Mouse (Mus musculus) kidney, postnatal 14 days (tissue): Measurements from ENCODE around the gene Mgrn1.

Experiments used
- DNase-seq: peaks from one replicate; pipeline ENCODE4 v3.0.0; 2022; ENCODE audit warnings: mixed read lengths

The Mgrn1 gene

GRCm38 (mm10) chr16:4879101-4879707 lies 6.8 kb upstream of the Mgrn1 start:
- DNase-seq = no peak

DNA sequence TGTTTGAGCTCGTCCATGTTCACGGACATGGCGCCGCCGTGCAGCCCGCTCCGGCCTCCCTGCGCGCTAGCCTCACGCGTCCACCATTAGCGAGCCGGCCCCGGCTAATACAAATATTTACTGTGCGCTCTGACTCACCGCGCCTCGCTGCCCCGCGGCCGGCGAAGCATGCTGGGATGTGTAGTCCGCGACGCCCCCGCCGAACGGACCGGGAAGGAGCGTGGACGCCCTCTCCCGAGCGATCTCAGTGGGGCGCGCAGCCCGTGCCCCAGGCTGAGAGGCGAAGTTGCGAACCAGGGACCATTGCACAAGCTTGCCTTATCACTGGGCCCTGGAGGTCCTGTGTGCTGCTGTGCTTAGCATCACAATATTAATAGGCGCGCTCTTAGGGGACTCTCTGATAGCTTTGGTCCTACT lies 6.3 kb upstream of the Mgrn1 start:
- DNase-seq = peak; percentile 94

DNA sequence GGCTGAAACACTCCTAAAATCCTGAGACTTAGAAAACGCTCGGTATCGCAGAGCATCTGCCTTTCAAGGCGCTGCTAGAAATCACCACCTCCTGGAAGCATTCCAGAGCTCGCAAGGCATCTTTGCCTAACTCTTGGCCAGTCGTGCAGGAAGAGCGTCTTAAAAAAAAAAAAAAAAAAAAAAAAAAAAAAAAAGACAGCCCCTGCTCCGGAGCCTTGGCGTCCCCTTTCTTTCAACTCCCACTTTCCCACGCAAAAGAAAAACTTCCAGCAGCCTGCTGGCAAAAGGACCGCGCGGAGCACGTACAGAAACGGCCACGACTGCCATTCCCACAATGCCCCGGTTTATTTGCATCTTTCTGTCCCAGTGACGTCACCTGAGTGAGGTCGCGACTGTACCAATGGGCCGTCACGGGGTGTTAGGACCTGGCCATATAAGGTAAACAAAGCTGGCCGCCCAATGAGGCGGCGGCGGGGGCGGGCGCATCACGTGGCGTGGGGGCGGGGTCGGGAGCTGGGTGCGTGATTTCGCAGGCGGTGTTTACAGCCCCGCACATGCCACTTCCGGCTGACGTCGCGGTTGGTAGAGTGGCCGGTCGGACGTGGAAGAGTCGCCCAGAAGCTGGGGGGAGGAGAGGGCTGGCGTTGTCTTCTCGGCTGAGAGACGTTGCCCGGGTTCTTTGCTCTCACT lies 5.8 kb upstream of the Mgrn1 start, which contains the start of gene Ubald1:
Ubald1 (minus strand) TSS at position 180 of the 690 bp plus-strand sequence.
- peak; percentile 99 for DNase-seq

- peak; percentile 72 for DNase-seq
These were observed 4.4 kb upstream of the Mgrn1 start for GRCm38 (mm10) chr16:4881400-4882351.

- no peak for DNase-seq
These were observed 1.1 kb upstream of the Mgrn1 start for GRCm38 (mm10) chr16:4884930-4885329.

DNA sequence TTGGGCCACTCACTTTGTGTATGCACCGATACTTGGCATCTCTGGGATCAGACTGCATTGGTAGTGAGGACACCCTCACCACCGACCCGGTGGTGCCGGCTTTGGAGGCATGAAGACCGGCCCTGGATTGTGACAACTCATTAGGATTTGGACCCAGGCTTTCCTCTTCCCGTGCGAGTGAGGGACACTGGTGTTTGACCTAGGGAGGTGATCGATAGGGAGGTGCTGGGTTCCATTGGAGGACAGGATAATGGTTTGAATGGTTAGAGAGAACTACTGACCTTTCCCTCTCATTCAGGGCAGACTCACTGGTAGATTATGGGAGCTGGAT lies 606 bp downstream of the Mgrn1 start:
- no peak for DNase-seq

DNA sequence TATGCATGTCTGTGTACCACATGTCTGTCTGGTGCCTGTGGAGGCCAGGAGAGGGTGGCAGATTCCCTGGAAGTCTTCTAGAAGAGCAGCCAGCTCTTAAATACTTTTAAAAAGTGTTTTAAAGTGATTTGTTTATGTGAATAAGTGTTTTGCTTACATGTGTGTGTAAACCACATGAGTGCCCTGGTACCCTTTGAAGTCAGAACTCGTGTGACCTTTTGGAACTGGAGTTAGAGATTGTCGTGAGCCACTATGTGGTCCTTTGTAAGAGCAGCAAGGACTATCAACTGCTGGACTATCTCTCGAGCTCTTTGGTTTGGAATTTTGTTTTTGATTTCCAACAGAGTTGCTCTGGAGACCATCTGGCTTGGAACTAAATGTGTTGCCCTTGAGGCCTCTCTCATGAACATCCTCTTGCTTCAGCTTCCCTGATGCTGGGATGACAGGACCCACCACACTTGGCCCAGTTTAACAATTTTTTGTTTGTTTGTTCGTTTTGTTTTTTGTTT lies 4.2 kb downstream of the Mgrn1 start:
- DNase-seq = no peak

DNA sequence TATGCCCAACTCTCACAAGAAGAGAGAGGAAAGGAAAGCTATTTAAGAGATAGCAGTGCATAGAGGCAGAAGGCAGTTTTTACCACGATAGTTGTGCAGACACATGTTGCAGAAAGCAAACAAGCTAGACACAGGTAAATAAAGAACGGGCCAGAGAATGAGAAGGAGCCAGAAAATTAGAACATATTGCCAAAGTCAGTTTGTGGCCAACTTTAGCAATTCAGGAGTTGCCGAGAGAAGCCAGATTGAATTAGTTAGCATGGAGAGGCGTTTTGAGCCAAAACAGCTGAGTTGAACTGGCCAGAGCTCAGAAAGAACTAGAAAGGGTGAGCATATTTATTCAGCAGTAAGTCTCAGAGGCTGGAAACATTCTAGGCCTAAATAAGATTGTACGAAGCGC lies 6.1 kb downstream of the Mgrn1 start:
- no peak for DNase-seq

- DNase-seq = no peak
These were observed 8.3 kb downstream of the Mgrn1 start for GRCm38 (mm10) chr16:4894201-4894908.

- peak; percentile 71 for DNase-seq
These were observed 10.4 kb downstream of the Mgrn1 start for GRCm38 (mm10) chr16:4896249-4897027.

GRCm38 (mm10) chr16:4897146-4897730 lies 11.2 kb downstream of the Mgrn1 start:
- no peak for DNase-seq

GRCm38 (mm10) chr16:4898881-4899280 lies 12.8 kb downstream of the Mgrn1 start:
- no peak for DNase-seq

DNA sequence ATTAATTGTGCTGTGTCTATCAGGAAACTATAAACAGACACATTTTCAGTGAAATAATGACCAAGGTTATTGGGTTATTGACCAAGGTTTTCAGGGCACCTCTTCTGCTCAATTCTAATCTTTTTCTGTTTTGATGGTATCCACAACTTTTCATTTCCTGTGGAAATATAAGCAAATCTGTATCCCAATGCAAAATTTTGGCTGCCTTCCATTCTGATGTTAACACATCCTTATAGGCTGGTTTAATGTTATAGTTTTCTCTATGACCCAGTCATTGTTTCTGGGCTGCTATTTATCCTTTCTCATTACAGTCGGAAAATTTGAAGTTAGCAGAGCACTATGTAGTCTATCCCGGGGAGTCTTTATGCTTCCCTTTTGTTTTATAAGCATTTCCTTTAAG lies 13.7 kb downstream of the Mgrn1 start:
- no peak for DNase-seq

GRCm38 (mm10) chr16:4901167-4901566 lies 15.1 kb downstream of the Mgrn1 start:
- DNase-seq = peak; percentile 51

DNA sequence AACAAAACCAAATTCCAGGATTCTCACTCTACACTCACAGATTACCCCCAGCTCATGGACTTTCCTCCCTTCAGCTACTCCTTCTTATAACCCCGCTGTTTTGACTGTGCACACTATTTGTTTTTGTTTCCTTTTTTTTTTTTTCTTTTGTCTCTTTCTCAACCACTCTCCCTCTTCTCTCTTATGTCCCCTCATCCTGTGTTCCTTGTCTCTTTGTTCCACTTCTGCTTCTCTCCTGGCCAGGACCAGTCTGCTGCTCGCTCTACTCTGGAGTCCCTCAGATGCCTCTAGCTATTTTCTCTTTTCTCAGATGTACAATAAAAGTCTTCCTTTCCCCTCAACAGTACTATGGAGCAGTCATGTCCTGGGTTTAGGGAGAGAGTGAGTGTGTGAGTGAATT lies 16.3 kb downstream of the Mgrn1 start:
- DNase-seq = no peak

- peak; percentile 34 for DNase-seq
These were observed 17.5 kb downstream of the Mgrn1 start for GRCm38 (mm10) chr16:4903491-4904102.

- DNase-seq = no peak
These were observed 18.8 kb downstream of the Mgrn1 start for GRCm38 (mm10) chr16:4904878-4905277.

GRCm38 (mm10) chr16:4905591-4905990 lies 19.5 kb downstream of the Mgrn1 start:
- DNase-seq = no peak

DNA sequence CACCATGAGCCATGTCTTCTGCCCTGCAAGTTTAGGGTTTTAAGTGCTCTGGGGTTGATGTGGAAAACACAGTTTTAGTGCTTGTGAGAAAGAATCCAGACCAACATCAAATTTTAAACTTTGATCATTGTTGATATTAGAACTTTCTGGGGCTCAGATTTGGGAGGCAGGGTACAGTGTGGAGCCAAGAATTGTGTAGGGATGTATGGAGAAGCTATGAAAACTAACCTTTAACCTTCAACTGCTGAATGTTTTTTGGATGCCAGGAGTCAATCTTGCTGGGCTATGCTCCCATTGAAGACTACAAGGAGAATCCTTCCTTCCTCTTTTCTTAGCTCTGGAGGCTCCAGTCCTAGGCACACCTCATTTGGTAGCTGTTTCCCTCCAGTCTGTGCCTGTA lies 20.5 kb downstream of the Mgrn1 start:
- no peak for DNase-seq

- peak; percentile 25 for DNase-seq
These were observed 21.3 kb downstream of the Mgrn1 start for GRCm38 (mm10) chr16:4907386-4907785.

GRCm38 (mm10) chr16:4907972-4908371 lies 21.9 kb downstream of the Mgrn1 start:
- DNase-seq = no peak
